Mouse (Mus musculus) kidney, embryonic 14.5 days (tissue): ENCODE results near the gene Igsf21. TPM values are rescaled to one million over a fixed set of nuclear protein-coding genes. Genes with fewer than 3 reads are reported as not detected.

Source experiments
- ATAC-seq: fragments of 200-750 bp; cut with Nextera tagmentation; 2 replicates; pipeline ENCODE4 v1.8.0; 2017; ENCODE audit warnings: moderate number of reproducible peaks, mild to moderate bottlenecking, moderate TSS enrichment, moderate library complexity; ENCODE audit not compliant: low FRiP score, low TSS enrichment
- H3K27ac ChIP-seq: fragments of 300-500 bp; sonication (generic); 2 replicates; pipeline ENCODE4 v1.5.1; 2014; ENCODE audit warnings: low read depth, mild to moderate bottlenecking, low read length, moderate library complexity, mixed read lengths
- H3K27me3 ChIP-seq: fragments of 300-500 bp; sonication (generic); 2 replicates; pipeline ENCODE4 v1.6.1; 2014; ENCODE audit warnings: mild to moderate bottlenecking, low read length; ENCODE audit not compliant: control insufficient read depth, insufficient read depth
- H3K36me3 ChIP-seq: fragments of 300-500 bp; sonication (generic); 2 replicates; pipeline ENCODE4 v1.6.1; 2014; ENCODE audit warnings: low read length, mixed read lengths; ENCODE audit not compliant: control insufficient read depth, insufficient read depth
- H3K4me1 ChIP-seq: fragments of 300-500 bp; sonication (generic); 2 replicates; pipeline ENCODE4 v1.6.1; 2014; ENCODE audit warnings: low read length, mixed read lengths; ENCODE audit not compliant: control insufficient read depth, insufficient read depth
- H3K4me2 ChIP-seq: fragments of 300-500 bp; sonication (generic); replicated peaks from 2 replicates; pipeline ENCODE4 v1.6.1; 2014; ENCODE audit warnings: low read depth, mild to moderate bottlenecking, low read length
- H3K4me3 ChIP-seq: fragments of 300-500 bp; sonication (generic); 2 replicates; pipeline ENCODE4 v1.5.1; 2014; ENCODE audit warnings: mild to moderate bottlenecking, low read length
- H3K9ac ChIP-seq: fragments of 300-500 bp; sonication (generic); 2 replicates; pipeline ENCODE4 v1.6.1; 2014; ENCODE audit warnings: low read depth, mild to moderate bottlenecking, low read length, moderate library complexity
- H3K9me3 ChIP-seq: fragments of 300-500 bp; sonication (generic); 2 replicates; pipeline ENCODE4 v1.6.1; 2016; ENCODE audit warnings: low read length; ENCODE audit not compliant: control insufficient read depth
- WGBS: fragments of 180-500 bp; shearing (Covaris S2); extraction: QIAGEN DNeasy Blood & Tissue Kit; methylation state at CpG from one replicate; pipeline ENCODE4 v1.1.7; 2014; 5-methylcytosine and 5-hydroxymethylcytosine counted together
- polyA plus RNA-seq: library from polyadenylated mRNA; unstranded; fragments of >200 nt; fragmentation: Nextera tagmentation; extraction: Ambion mirVana; gene quantifications from 2 replicates; pipeline ENCODE4 v1.2.1, GENCODE M21; 2014

The Igsf21 gene
- polyA plus RNA-seq, 1 experiment from 2014 or later, result 0.91 TPM

GRCm38 (mm10) chr4:140187404-140188145 is 59.0 kb downstream of the Igsf21 start:
- H3K4me1 ChIP-seq, result no peaks in the 10 kb centered on the region
- 67% methylated on average over 8 of the region's 8 CpGs for WGBS
- no peaks in the 10 kb centered on the region for H3K36me3 ChIP-seq
- no peak for ATAC-seq
- no peaks in the 10 kb centered on the region for H3K9me3 ChIP-seq
- no peak overlapping the region for H3K4me2 ChIP-seq
- 0 out of 2 replicates have a peak, but pooled peaks cover 5% of the 10 kb centered on the region for H3K27me3 ChIP-seq
- no peak overlapping the region for H3K9ac ChIP-seq
- no peak overlapping the region for H3K4me3 ChIP-seq
- no peak overlapping the region for H3K27ac ChIP-seq

GRCm38 (mm10) chr4:140179576-140179975 is 67.0 kb downstream of the Igsf21 start:
- no peak overlapping the region for H3K9ac ChIP-seq
- H3K4me1 ChIP-seq, result no peaks in the 10 kb centered on the region
- no peak for ATAC-seq
- no peak overlapping the region for H3K4me2 ChIP-seq
- H3K9me3 ChIP-seq, result no peaks in the 10 kb centered on the region; the same call in 1 of the 2 replicates
- no peak overlapping the region for H3K27ac ChIP-seq
- H3K4me3 ChIP-seq, result no peak overlapping the region
- H3K27me3 ChIP-seq, result peaks cover 3% of the 10 kb centered on the region; the same call in 1 of the 2 replicates
- H3K36me3 ChIP-seq, result no peaks in the 10 kb centered on the region
- 64% methylated on average over 6 of the region's 6 CpGs for whole genome bisulfite sequencing

GRCm38 (mm10) chr4:140177055-140177454 is 69.5 kb downstream of the Igsf21 start:
- Histone ChIP-seq H3K27ac (no peak overlapping the region), H3K4me2 (no peak overlapping the region), H3K9ac (no peak overlapping the region), H3K36me3 (no peaks in the 10 kb centered on the region), H3K4me3 (no peak overlapping the region), H3K27me3 (peaks cover 3% of the 10 kb centered on the region; the same call in 1 of the 2 replicates), H3K9me3 (no peaks in the 10 kb centered on the region; the same call in 1 of the 2 replicates), H3K4me1 (no peaks in the 10 kb centered on the region)
- 81% methylated on average over 6 of the region's 6 CpGs for WGBS
- ATAC-seq, result no peak

- no peak overlapping the region for H3K27ac ChIP-seq
- ATAC-seq, result no peak
- 17% methylated on average over 13 of the region's 13 CpGs for WGBS
- no peak overlapping the region for H3K4me3 ChIP-seq
- no peaks in the 10 kb centered on the region for H3K4me1 ChIP-seq
- H3K4me2 ChIP-seq, result no peak overlapping the region
- no peaks in the 10 kb centered on the region for H3K27me3 ChIP-seq
- no peak overlapping the region for H3K9ac ChIP-seq
- no peaks in the 10 kb centered on the region; the same call in 1 of the 2 replicates for H3K9me3 ChIP-seq
- no peaks in the 10 kb centered on the region for H3K36me3 ChIP-seq
Observed at GRCm38 (mm10) chr4:140173746-140174399, 72.7 kb downstream of the Igsf21 start.

- Histone ChIP-seq H3K4me2 (no peak overlapping the region), H3K27ac (no peak overlapping the region), H3K9ac (no peak overlapping the region), H3K4me1 (no peaks in the 10 kb centered on the region), H3K4me3 (no peak overlapping the region), H3K27me3 (no peaks in the 10 kb centered on the region), H3K36me3 (no peaks in the 10 kb centered on the region), H3K9me3 (no peaks in the 10 kb centered on the region; the same call in 1 of the 2 replicates)
- 75% methylated on average over 12 of the region's 12 CpGs for WGBS
- ATAC-seq, result no peak
Observed at GRCm38 (mm10) chr4:140173084-140173483, 73.5 kb downstream of the Igsf21 start.

- no peak overlapping the region for H3K9ac ChIP-seq
- ATAC-seq, result no peak
- whole genome bisulfite sequencing, result 65% methylated on average over 1 of the region's 1 CpGs
Observed at GRCm38 (mm10) chr4:140171917-140172316, 74.7 kb downstream of the Igsf21 start.

GRCm38 (mm10) chr4:140171189-140171588 is 75.4 kb downstream of the Igsf21 start:
- H3K9me3 ChIP-seq, result no peaks in the 10 kb centered on the region
- no peak overlapping the region for H3K27ac ChIP-seq
- no peaks in the 10 kb centered on the region for H3K27me3 ChIP-seq
- H3K4me1 ChIP-seq, result no peaks in the 10 kb centered on the region
- H3K4me2 ChIP-seq, result no peak overlapping the region
- no peak overlapping the region for H3K9ac ChIP-seq
- no peak for ATAC-seq
- no peak overlapping the region for H3K4me3 ChIP-seq
- no peaks in the 10 kb centered on the region for H3K36me3 ChIP-seq

More at GRCm38 (mm10) chr4:140171917-140172316, 74.7 kb downstream of the Igsf21 start:
- H3K36me3 ChIP-seq, result no peaks in the 10 kb centered on the region
- no peaks in the 10 kb centered on the region; the same call in 1 of the 2 replicates for H3K9me3 ChIP-seq
- H3K4me3 ChIP-seq, result no peak overlapping the region
- H3K27me3 ChIP-seq, result no peaks in the 10 kb centered on the region
- no peaks in the 10 kb centered on the region for H3K4me1 ChIP-seq
- H3K27ac ChIP-seq, result no peak overlapping the region
- H3K4me2 ChIP-seq, result no peak overlapping the region

- no peak for ATAC-seq
- no peaks in the 10 kb centered on the region for H3K9me3 ChIP-seq
- H3K9ac ChIP-seq, result no peak overlapping the region
- no peak overlapping the region for H3K4me2 ChIP-seq
- 71% methylated on average over 7 of the region's 7 CpGs for WGBS
- H3K4me1 ChIP-seq, result no peaks in the 10 kb centered on the region
- H3K27ac ChIP-seq, result no peak overlapping the region
- no peaks in the 10 kb centered on the region for H3K36me3 ChIP-seq
- H3K27me3 ChIP-seq, result no peaks in the 10 kb centered on the region
- no peak overlapping the region for H3K4me3 ChIP-seq
Observed at GRCm38 (mm10) chr4:140165851-140166250, 80.7 kb downstream of the Igsf21 start.

- Histone ChIP-seq H3K27me3 (no peaks in the 10 kb centered on the region), H3K36me3 (no peaks in the 10 kb centered on the region), H3K9me3 (no peaks in the 10 kb centered on the region), H3K27ac (no peak overlapping the region), H3K9ac (no peak overlapping the region), H3K4me2 (no peak overlapping the region), H3K4me3 (no peak overlapping the region), H3K4me1 (no peaks in the 10 kb centered on the region)
- 90% methylated on average over 9 of the region's 9 CpGs for WGBS
- no peak for ATAC-seq
Observed at GRCm38 (mm10) chr4:140164662-140165061, 81.9 kb downstream of the Igsf21 start.
